Mouse (Mus musculus) ovary, adult 2 months (tissue): Measurements from ENCODE around the gene Olfr818. TPM values are rescaled to one million over a fixed set of nuclear protein-coding genes. Genes with fewer than 3 reads are reported as not detected.

Experiments
- polyA plus RNA-seq: library from polyadenylated mRNA; depleted of rRNA; stranded (reverse); fragments of >200 nt; gene quantifications from 2 replicates; pipeline ENCODE4 v1.2.3, GENCODE M21; 2012; rRNA removed

The Olfr818 gene
- not detected in 2 replicates for polyA plus RNA-seq

DNA sequence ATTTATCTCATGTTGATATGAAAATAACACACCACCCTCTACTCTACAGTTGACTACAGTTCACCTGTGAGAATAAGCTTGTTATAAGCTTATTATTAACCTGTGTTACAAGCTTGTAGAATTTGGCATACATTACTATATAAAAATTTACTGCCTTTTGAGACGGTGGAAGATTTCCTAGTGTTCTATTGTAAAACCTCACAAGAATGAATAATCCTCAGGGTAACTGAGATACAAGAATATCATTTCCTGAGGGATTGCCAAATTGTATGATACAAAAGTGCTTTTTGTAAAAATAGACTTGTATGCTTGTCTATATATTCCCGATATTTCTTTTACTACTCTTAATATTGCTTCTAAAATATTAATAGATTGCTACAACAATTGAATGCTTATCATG, at the start of gene Olfr818:
Olfr818 (minus strand) TSS at position 101 of the 400 bp plus-strand sequence.

DNA sequence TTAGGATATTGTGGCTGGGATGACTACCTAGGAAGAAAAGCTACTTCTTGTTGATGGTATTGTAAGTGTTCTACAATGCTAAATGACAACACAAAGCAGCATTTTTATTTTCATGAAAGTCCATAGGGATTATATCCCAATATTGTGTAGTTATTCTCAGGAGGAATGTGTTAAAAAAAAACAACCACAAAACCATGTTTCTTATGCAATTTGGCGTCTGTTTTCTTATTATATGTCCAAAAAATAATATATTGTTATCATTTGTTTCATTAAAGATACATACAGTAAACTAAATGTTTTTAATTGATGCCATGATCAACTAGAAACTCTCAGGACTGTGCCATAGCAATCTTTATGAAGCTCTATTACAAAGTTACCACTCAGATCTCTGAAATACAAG, 36.1 kb upstream of the Olfr818 start, which contains the start of gene Gm10310:
Gm10310 (minus strand) TSS at position 101 of the 400 bp plus-strand sequence.

GRCm38 (mm10) chr10:129976040-129976439, 27.1 kb upstream of the Olfr818 start, which contains the start of gene Olfr247:
Gene Olfr247, minus strand, starts transcription at chr10:129976140.

DNA sequence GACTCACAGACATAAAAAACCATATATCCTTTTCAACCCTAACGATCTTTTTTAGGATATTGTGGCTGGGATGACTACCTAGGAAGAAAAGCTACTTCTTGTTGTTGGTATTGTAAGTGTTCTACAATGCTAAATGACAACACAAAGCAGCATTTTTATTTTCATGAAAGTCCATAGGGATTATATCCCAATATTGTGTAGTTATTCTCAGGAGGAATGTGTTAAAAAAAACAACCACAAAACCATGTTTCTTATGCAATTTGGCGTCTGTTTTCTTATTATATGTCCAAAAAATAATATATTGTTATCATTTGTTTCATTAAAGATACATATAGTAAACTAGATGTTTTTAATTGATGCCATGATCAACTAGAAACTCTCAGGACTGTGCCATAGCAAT, 18.3 kb upstream of the Olfr818 start, which contains the start of gene Olfr819:
Olfr819 (minus strand) TSS at position 101 of the 400 bp plus-strand sequence.

DNA sequence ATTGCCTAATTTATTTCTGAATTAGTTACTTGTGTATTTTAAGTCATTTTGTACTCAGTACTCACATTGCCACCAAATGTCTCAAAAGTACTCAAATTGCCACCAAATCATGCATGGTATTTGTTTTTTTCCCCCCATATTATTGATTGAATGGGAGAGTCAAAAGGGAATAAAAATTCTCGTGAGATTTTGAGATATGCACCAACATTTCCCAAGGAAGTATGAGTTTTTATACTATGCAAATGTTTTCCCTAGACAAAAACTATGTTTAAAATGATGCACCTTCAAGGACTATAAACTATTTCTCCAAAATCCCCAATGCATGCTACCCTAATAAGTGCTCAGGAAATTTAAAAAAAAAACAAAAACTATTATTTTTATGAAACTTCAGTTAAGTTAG, 33.4 kb downstream of the Olfr818 start, which contains the start of gene Olfr816:
Olfr816 (minus strand) TSS at position 101 of the 400 bp plus-strand sequence.

DNA sequence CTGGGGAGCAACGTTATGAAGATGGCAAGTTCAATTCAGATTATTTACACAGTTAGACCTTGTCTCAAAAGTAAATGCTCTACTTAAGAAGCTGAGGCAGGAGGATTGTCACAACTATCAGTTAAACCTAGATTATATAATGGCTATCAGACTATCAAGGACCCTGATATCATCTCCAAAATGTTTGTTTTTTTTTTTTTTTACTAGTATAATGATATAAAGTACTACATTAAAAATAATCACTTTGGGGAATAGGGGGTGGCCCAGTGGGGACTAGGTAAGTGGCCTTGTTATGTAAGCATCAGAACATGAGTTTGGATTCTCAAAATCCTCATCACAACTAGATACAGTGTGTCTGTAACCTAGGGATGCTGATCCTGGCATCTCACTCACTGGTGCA, 43.1 kb downstream of the Olfr818 start, which contains the start of gene Olfr815:
Olfr815 (minus strand) TSS at position 101 of the 400 bp plus-strand sequence.

Other genes with a start within 250 kb of the Olfr818 start
- gene Olfr804, start 245.9 kb downstream of the Olfr818 start, polyA plus RNA-seq = not detected in 2 replicates
- gene Olfr805, start 219.7 kb downstream of the Olfr818 start, polyA plus RNA-seq = not detected in 2 replicates
- gene Olfr806, start 207.2 kb downstream of the Olfr818 start, polyA plus RNA-seq = not detected in 2 replicates
- gene Olfr807, start 191.3 kb downstream of the Olfr818 start, polyA plus RNA-seq = not detected in 2 replicates
- gene Olfr808, start 183.6 kb downstream of the Olfr818 start, polyA plus RNA-seq = not detected in 2 replicates
- not detected in 2 replicates for gene Olfr809, start 174.5 kb downstream of the Olfr818 start, polyA plus RNA-seq
- gene Olfr810, start 154.2 kb downstream of the Olfr818 start, polyA plus RNA-seq = 0.09 and 0.32 TPM in 2 replicates
- not detected in 2 replicates for gene Olfr811, start 144.7 kb downstream of the Olfr818 start, polyA plus RNA-seq
- gene Olfr812, start 103.0 kb downstream of the Olfr818 start, polyA plus RNA-seq = not detected in 2 replicates
- not detected in 2 replicates for gene Olfr813, start 93.7 kb downstream of the Olfr818 start, polyA plus RNA-seq
- not detected in 2 replicates for gene Olfr814, start 69.2 kb downstream of the Olfr818 start, polyA plus RNA-seq
- not detected in 2 replicates for gene Olfr815, start 43.2 kb downstream of the Olfr818 start, polyA plus RNA-seq
- not detected in 2 replicates for gene Olfr816, start 33.5 kb downstream of the Olfr818 start, polyA plus RNA-seq
- gene Olfr819, start 18.2 kb upstream of the Olfr818 start, polyA plus RNA-seq = not detected in 2 replicates
- not detected in 2 replicates for gene Olfr247, start 27.0 kb upstream of the Olfr818 start, polyA plus RNA-seq
- gene Gm10310, start 36.0 kb upstream of the Olfr818 start, polyA plus RNA-seq = not detected in 2 replicates
- not detected in 2 replicates for gene Olfr820, start 63.5 kb upstream of the Olfr818 start, polyA plus RNA-seq
- gene Olfr821, start 81.2 kb upstream of the Olfr818 start, polyA plus RNA-seq = not detected in 2 replicates
- not detected in 2 replicates for gene Olfr822, start 122.1 kb upstream of the Olfr818 start, polyA plus RNA-seq
- gene Olfr823, start 166.3 kb upstream of the Olfr818 start, polyA plus RNA-seq = not detected in 2 replicates
- 0.20 and 0.67 TPM in 2 replicates for gene Olfr824, start 180.9 kb upstream of the Olfr818 start, polyA plus RNA-seq
- not detected in 2 replicates for gene Olfr825, start 217.7 kb upstream of the Olfr818 start, polyA plus RNA-seq
- gene Olfr826, start 235.1 kb upstream of the Olfr818 start, polyA plus RNA-seq = not detected in 2 replicates